Mouse (Mus musculus) left cerebral cortex, postnatal 36 days (tissue): ENCODE results near the gene Mapkapk3. TPM values are rescaled to one million over a fixed set of nuclear protein-coding genes. Genes with fewer than 3 reads are reported as not detected.
"Not testable (repeated sequence)": the region's sequence is repeated elsewhere in the genome, so short reads cannot be mapped to it uniquely, and the experiment has no call there.

ENCODE experiments used
- DNase-seq, 2 experiments: peaks; one replicate each; pipeline ENCODE4 v3.0.0; 2021 to 2022; ENCODE audit warnings: low spot score in 2 of 2, mixed read lengths in 1 of 2
- intact Hi-C: fragments of 180-260 bp; cut with DNase I; formaldehyde crosslinking; loops from one replicate; pipeline ENCODE4 v1.15.1; 2025
- total RNA-seq, 2 experiments: library from RNA; stranded (reverse); gene quantifications; 2 replicates each; pipeline ENCODE4 v1.2.3; 2021

The Mapkapk3 gene
- total RNA-seq, 2 experiments from 2014 or later = 2.9 to 4.5 TPM

GRCm38 (mm10) chr9:107308346-107309000, 18.8 kb upstream of the Mapkapk3 start:
- DNase-seq = no peak
- intact Hi-C loops = no loop called here

GRCm38 (mm10) chr9:107307886-107308285, 18.2 kb upstream of the Mapkapk3 start:
- DNase-seq = peak; percentile 40 to 41
- intact Hi-C loops = no loop called here

- DNase-seq = no peak
- intact Hi-C loops = no loop called here
Observed at GRCm38 (mm10) chr9:107307099-107307872, 17.6 kb upstream of the Mapkapk3 start.

GRCm38 (mm10) chr9:107306673-107307072, 17.0 kb upstream of the Mapkapk3 start:
- intact Hi-C loops, DNase-seq: not testable (repeated sequence)

- DNase-seq = no peak
- intact Hi-C loops = no loop called here
Observed at GRCm38 (mm10) chr9:107305601-107306542, 16.2 kb upstream of the Mapkapk3 start.

GRCm38 (mm10) chr9:107305012-107305411, 15.3 kb upstream of the Mapkapk3 start:
- intact Hi-C loops = no loop called here
- DNase-seq = no peak

GRCm38 (mm10) chr9:107304383-107304782, 14.7 kb upstream of the Mapkapk3 start:
- no peak for DNase-seq
- intact Hi-C loops = no loop called here

- no peak for DNase-seq
- intact Hi-C loops = no loop called here
Observed at GRCm38 (mm10) chr9:107303900-107304299, 14.2 kb upstream of the Mapkapk3 start.

- intact Hi-C loops = no loop called here
Observed at GRCm38 (mm10) chr9:107303121-107303820, 13.6 kb upstream of the Mapkapk3 start.

GRCm38 (mm10) chr9:107302592-107302991, 12.9 kb upstream of the Mapkapk3 start:
- no peak for DNase-seq
- intact Hi-C loops = no loop called here

More at GRCm38 (mm10) chr9:107303121-107303820, 13.6 kb upstream of the Mapkapk3 start:
- DNase-seq = no peak

- intact Hi-C loops = no loop called here
- no peak for DNase-seq
Observed at GRCm38 (mm10) chr9:107301554-107302331, 12.1 kb upstream of the Mapkapk3 start.

- DNase-seq = no peak
- intact Hi-C loops = no loop called here
Observed at GRCm38 (mm10) chr9:107300224-107300973, 10.7 kb upstream of the Mapkapk3 start.

- intact Hi-C loops = no loop called here
- DNase-seq = no peak
Observed at GRCm38 (mm10) chr9:107299783-107300182, 10.1 kb upstream of the Mapkapk3 start.

GRCm38 (mm10) chr9:107298876-107299275, 9.2 kb upstream of the Mapkapk3 start:
- intact Hi-C loops = no loop called here
- DNase-seq = no peak

GRCm38 (mm10) chr9:107298059-107298780, 8.5 kb upstream of the Mapkapk3 start:
- intact Hi-C loops = no loop called here
- no peak for DNase-seq

- DNase-seq = no peak
- intact Hi-C loops = no loop called here
Observed at GRCm38 (mm10) chr9:107297658-107298057, 8.0 kb upstream of the Mapkapk3 start.

GRCm38 (mm10) chr9:107297059-107297458, 7.4 kb upstream of the Mapkapk3 start:
- intact Hi-C loops = no loop called here
- DNase-seq = no peak
